In genomic region chr12:90565051-90565450, GRCm38 (mm10) we compare ENCODE assay signal across 22 mouse cellular contexts.
DNase-seq lines count a peak whose midpoint lies in the region; ATAC-seq lines count a peak whose summit lies in the region.
"Had no signal": no experiment of that assay in that cellular context is flagged by ENCODE, and none has a peak within 500 bp of the region (broad histone marks: within the 10 kb centered on the region; RNA-seq: fewer than 3 reads in every experiment).

No protein-coding gene starts in this region.

- H3K4me3 ChIP-seq in forebrain, embryonic 12.5 days (replicated peaks), result no peak overlapping the region
- no peak overlapping the region for H3K4me3 ChIP-seq in forebrain, embryonic 11.5 days (ENCODE audit: low read depth, low read length)
- no peak overlapping the region for H3K4me3 ChIP-seq in midbrain, embryonic 16.5 days (ENCODE audit: low read depth, low read length)
- H3K4me3 ChIP-seq in midbrain, embryonic 15.5 days, result no peak overlapping the region
- H3K4me3 ChIP-seq: embryonic facial prominence, embryonic 13.5 days; erythroblast, embryonic 14.5 days; heart, embryonic 10.5 days; megakaryocyte, embryonic 14.5 days had no signal

- no peaks in the 10 kb centered on the region for H3K9me3 ChIP-seq in forebrain, embryonic 12.5 days
- no peaks in the 10 kb centered on the region for H3K9me3 ChIP-seq in forebrain, embryonic 11.5 days (ENCODE audit: control insufficient read depth, low read length)
- no peaks in the 10 kb centered on the region for H3K9me3 ChIP-seq in midbrain, embryonic 16.5 days (replicated peaks; ENCODE audit: control insufficient read depth, low read length, poor library complexity, severe bottlenecking)
- no peaks in the 10 kb centered on the region for H3K9me3 ChIP-seq in midbrain, embryonic 15.5 days
- H3K9me3 ChIP-seq: embryonic facial prominence, embryonic 13.5 days; heart, embryonic 10.5 days had no signal

- no peak overlapping the region for H3K27ac ChIP-seq in forebrain, embryonic 12.5 days
- no peak overlapping the region for H3K27ac ChIP-seq in forebrain, embryonic 11.5 days (ENCODE audit: low read depth, low read length)
- H3K27ac ChIP-seq in midbrain, embryonic 16.5 days (ENCODE audit: low read length), result no peak overlapping the region
- no peak overlapping the region for H3K27ac ChIP-seq in midbrain, embryonic 15.5 days
- H3K27ac ChIP-seq: embryonic facial prominence, embryonic 13.5 days; heart, embryonic 10.5 days; hindbrain, postnatal 0 days; liver, embryonic 14.5 days had no signal

- H3K9ac ChIP-seq in forebrain, embryonic 12.5 days, result no peak overlapping the region
- H3K9ac ChIP-seq in forebrain, embryonic 11.5 days (ENCODE audit: low read length), result no peak overlapping the region
- no peak overlapping the region for H3K9ac ChIP-seq in midbrain, embryonic 16.5 days (ENCODE audit: low read depth, low read length)
- H3K9ac ChIP-seq in midbrain, embryonic 15.5 days, result no peak overlapping the region
- H3K9ac ChIP-seq: embryonic facial prominence, embryonic 13.5 days; liver, embryonic 14.5 days; lung, embryonic 14.5 days had no signal

- no peak for DNase-seq in forebrain, embryonic 11.5 days (ENCODE audit: low spot score)
- DNase-seq in cerebellum, postnatal 25 days, result peak; percentile 66 to 75
- DNase-seq in spleen, postnatal 36 days (ENCODE audit: low spot score in 2 of 2), result no peak
- DNase-seq in urinary bladder, postnatal 10 days (ENCODE audit: low spot score), result no peak
- DNase-seq in lung, postnatal 36 days, result no peak
- DNase-seq: adrenal gland, postnatal 10 days; embryo, embryonic 11 days; kidney, adult 9 months; kidney, postnatal 14 days; lung, embryonic 14.5 days; right cerebral cortex, postnatal 14 days; thymus, postnatal 14 days had no signal

- no peaks in the 10 kb centered on the region for H3K27me3 ChIP-seq in forebrain, embryonic 12.5 days
- H3K27me3 ChIP-seq in forebrain, embryonic 11.5 days (ENCODE audit: control insufficient read depth, insufficient read depth, low read length), result no peaks in the 10 kb centered on the region
- no peaks in the 10 kb centered on the region for H3K27me3 ChIP-seq in midbrain, embryonic 16.5 days (ENCODE audit: control insufficient read depth, insufficient read depth, low read depth, low read length)
- H3K27me3 ChIP-seq in midbrain, embryonic 15.5 days (replicated peaks), result no peaks in the 10 kb centered on the region
- H3K27me3 ChIP-seq: embryonic facial prominence, embryonic 13.5 days; megakaryocyte, embryonic 14.5 days had no signal

- no peaks in the 10 kb centered on the region for H3K36me3 ChIP-seq in forebrain, embryonic 12.5 days (replicated peaks)
- H3K36me3 ChIP-seq in forebrain, embryonic 11.5 days (ENCODE audit: control insufficient read depth, insufficient read depth, low read length), result no peaks in the 10 kb centered on the region
- no peaks in the 10 kb centered on the region for H3K36me3 ChIP-seq in midbrain, embryonic 16.5 days (ENCODE audit: control insufficient read depth, insufficient read depth, low read length)
- no peaks in the 10 kb centered on the region for H3K36me3 ChIP-seq in midbrain, embryonic 15.5 days (replicated peaks)
- H3K36me3 ChIP-seq: embryonic facial prominence, embryonic 13.5 days; heart, embryonic 10.5 days had no signal

- WGBS in forebrain, embryonic 12.5 days, result 82% methylated on average over 3 of the region's 3 CpGs
- WGBS in forebrain, embryonic 11.5 days, result 90% methylated on average over 3 of the region's 3 CpGs
- 80% methylated on average over 3 of the region's 3 CpGs for WGBS in midbrain, embryonic 16.5 days
- 94% methylated on average over 3 of the region's 3 CpGs for WGBS in midbrain, embryonic 15.5 days

- no peak for ATAC-seq in forebrain, embryonic 12.5 days (ENCODE audit: low FRiP score)
- ATAC-seq in forebrain, embryonic 11.5 days (replicated peaks; ENCODE audit: low FRiP score), result no peak
- 0 out of 2 replicates have a peak, but pooled peaks have one; percentile 28 for ATAC-seq in midbrain, embryonic 16.5 days
- no peak for ATAC-seq in midbrain, embryonic 15.5 days (replicated peaks)
- ATAC-seq: hindbrain, postnatal 0 days; intestine, embryonic 16.5 days had no signal

- no peaks in the 10 kb centered on the region for H3K4me1 ChIP-seq in forebrain, embryonic 12.5 days
- no peaks in the 10 kb centered on the region for H3K4me1 ChIP-seq in forebrain, embryonic 11.5 days (replicated peaks; ENCODE audit: control insufficient read depth, insufficient read depth, low read length)
- no peaks in the 10 kb centered on the region for H3K4me1 ChIP-seq in midbrain, embryonic 16.5 days (ENCODE audit: control insufficient read depth, insufficient read depth, low read length)
- no peaks in the 10 kb centered on the region for H3K4me1 ChIP-seq in midbrain, embryonic 15.5 days
- H3K4me1 ChIP-seq: embryonic facial prominence, embryonic 13.5 days; heart, embryonic 10.5 days; megakaryocyte, embryonic 14.5 days had no signal

- peak overlapping the region; percentile 17; the same call in 1 of the 2 replicates for H3K4me2 ChIP-seq in forebrain, embryonic 12.5 days
- H3K4me2 ChIP-seq in forebrain, embryonic 11.5 days (ENCODE audit: low read depth, low read length, severe bottlenecking), result no peak overlapping the region
- peak overlapping the region; percentile 29 for H3K4me2 ChIP-seq in midbrain, embryonic 16.5 days (ENCODE audit: low read length)
- no peak overlapping the region for H3K4me2 ChIP-seq in midbrain, embryonic 15.5 days
- H3K4me2 ChIP-seq: embryonic facial prominence, embryonic 13.5 days; lung, embryonic 14.5 days had no signal

Comparison
In these comparisons a context has a peak if more than half of its experiments do, and no peak if none do; other contexts are left out.
1. H3K4me2 ChIP-seq: peak in forebrain, embryonic 12.5 days (single experiment) and midbrain, embryonic 16.5 days (single experiment); none in forebrain, embryonic 11.5 days (single experiment) and midbrain, embryonic 15.5 days (single experiment).
2. DNase-seq: peak in cerebellum, postnatal 25 days (2 of 2); none in forebrain, embryonic 11.5 days (single experiment), spleen, postnatal 36 days (0 of 2), urinary bladder, postnatal 10 days (single experiment) and lung, postnatal 36 days (single experiment).